Mouse (Mus musculus) brain, embryonic 14.5 days (tissue): Measurements from ENCODE around the gene Rbm8a2.

Experiments
- CTCF ChIP-seq: fragments of 200-500 bp; IDR thresholded peaks from 2 replicates; pipeline ENCODE4 v1.5.1; 2012; ENCODE audit warnings: inconsistent platforms, mild to moderate bottlenecking, moderate library complexity, borderline replicate concordance; ENCODE audit not compliant: insufficient read depth, insufficient read length; ENCODE audit errors: extremely low read depth
- POLR2A ChIP-seq: fragments of 200-500 bp; IDR thresholded peaks from 2 replicates; pipeline ENCODE4 v1.6.1; 2012; ENCODE audit warnings: mild to moderate bottlenecking, inconsistent platforms, borderline replicate concordance; ENCODE audit not compliant: poor library complexity, insufficient read depth, insufficient read length, severe bottlenecking; ENCODE audit errors: extremely low read depth

DNA sequence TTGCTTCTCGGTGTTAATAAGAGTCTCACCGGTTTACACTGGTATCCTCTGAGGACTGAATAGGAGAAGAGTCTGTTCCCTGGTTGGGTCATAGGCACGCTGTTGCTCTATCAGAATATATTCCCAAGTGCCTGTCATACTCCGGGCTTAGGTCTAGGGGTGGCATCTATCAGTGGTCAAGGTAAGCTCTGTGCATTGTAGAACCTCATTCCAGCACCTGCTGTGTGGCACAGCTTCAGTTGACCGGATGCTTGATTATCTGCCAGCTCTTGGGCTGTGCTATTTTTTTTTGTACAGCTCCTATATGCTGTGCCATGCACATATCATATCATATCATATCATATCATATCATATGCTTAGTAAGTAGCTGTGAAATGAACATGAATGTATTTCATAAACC is 9.5 kb upstream of the Rbm8a2 start:
- TF ChIP-seq CTCF (no peak), POLR2A (no peak)
